Mouse (Mus musculus) 3134 (cell line): ENCODE measurements around the gene B4galnt3.

Experiments used
- DNase-seq: peaks from one replicate; pipeline ENCODE4 v3.0.0-alpha.2; 2011; ENCODE audit warnings: low spot score; ENCODE audit not compliant: insufficient read length; ENCODE audit errors: extremely low read depth

B4galnt3 gene

GRCm38 (mm10) chr6:120227068-120227467 is 67.3 kb downstream of the B4galnt3 start:
- DNase-seq, result no peak

GRCm38 (mm10) chr6:120225355-120225754 is 69.0 kb downstream of the B4galnt3 start:
- DNase-seq, result no peak

DNA sequence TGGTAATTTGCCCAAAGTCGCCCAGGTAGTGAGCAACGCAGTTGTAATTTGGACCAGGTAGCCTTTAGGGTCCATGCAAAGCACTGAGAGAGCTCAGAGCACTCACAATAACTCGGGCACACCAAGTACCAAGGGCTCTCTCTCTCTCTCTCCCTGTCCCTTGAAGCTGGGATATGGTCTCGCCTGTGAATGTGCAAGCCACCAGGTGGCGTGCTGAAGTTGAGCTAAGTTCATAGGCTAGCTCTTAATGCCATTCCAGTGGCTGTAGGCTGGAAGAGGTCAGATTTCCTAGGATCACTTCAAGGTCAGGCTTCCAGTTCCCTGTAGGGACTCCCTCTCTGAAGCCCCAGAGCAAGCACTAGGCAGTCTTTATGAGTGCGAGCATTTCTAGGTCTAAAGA is 71.7 kb downstream of the B4galnt3 start:
- DNase-seq, result no peak

- DNase-seq, result no peak
Observed at GRCm38 (mm10) chr6:120219281-120219680, 75.1 kb downstream of the B4galnt3 start.

GRCm38 (mm10) chr6:120216702-120217101 is 77.7 kb downstream of the B4galnt3 start:
- no peak for DNase-seq

DNA sequence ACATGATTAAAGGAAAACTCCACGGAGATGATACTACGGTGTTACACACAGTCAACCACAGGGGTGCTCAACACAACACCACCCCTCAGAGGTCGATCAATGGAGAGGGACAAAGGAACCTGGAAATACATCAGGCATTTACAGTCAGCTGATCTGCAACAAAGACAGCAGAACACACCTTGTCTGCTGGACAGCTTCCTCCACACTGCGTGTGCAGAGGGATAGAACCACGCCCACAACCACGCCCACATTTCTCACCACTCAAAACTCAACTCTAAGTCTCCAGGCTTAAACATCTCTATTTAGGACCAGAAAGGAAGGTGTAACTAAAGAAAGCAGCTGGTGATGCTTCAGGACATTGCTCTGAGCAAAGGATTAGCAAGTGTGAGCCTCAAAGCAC is 82.8 kb downstream of the B4galnt3 start:
- no peak for DNase-seq

DNA sequence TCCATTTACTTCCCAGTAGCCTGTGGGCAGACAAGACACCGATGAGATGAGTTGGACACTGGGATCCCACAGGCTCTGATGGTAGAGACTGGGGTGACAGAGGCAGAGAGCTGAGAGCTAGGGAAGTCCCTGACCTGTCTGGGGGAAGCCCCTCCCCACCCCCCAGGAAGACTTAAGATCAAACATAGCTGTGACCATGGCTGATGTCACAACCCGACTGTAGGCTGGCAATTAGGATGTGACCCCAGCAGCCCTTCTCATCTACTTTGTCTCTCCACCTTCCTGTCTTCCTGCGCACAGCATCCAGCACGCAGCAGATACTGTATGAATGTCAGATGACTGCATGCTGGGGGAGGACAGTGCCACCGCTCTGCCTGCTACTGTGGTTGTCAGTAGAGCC is 87.8 kb downstream of the B4galnt3 start:
- no peak for DNase-seq

- DNase-seq, result no peak
Observed at GRCm38 (mm10) chr6:120202406-120202805, 92.0 kb downstream of the B4galnt3 start.

- no peak for DNase-seq
Observed at GRCm38 (mm10) chr6:120201956-120202355, 92.4 kb downstream of the B4galnt3 start.

GRCm38 (mm10) chr6:120199638-120200394 is 94.5 kb downstream of the B4galnt3 start:
- DNase-seq, result no peak

DNA sequence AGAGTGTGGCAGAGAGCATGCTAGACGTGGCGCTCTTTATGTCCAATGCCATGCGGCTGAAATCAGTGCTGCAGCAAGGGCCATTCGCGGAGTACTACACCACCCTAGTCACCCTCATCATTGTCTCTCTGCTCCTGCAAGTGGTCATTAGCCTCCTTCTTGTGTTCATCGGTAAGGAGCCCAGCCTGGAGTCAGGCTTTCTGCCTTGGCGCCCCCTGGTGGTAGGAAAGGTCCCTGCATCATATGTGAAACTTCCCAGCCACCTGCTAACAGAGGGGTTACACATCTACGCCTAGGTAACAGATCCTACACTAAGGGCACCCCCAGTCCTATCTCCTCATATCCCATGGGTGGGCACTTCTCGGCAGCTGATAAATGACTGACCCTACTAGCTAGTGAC is 96.4 kb downstream of the B4galnt3 start:
- peak; percentile 43 for DNase-seq

DNA sequence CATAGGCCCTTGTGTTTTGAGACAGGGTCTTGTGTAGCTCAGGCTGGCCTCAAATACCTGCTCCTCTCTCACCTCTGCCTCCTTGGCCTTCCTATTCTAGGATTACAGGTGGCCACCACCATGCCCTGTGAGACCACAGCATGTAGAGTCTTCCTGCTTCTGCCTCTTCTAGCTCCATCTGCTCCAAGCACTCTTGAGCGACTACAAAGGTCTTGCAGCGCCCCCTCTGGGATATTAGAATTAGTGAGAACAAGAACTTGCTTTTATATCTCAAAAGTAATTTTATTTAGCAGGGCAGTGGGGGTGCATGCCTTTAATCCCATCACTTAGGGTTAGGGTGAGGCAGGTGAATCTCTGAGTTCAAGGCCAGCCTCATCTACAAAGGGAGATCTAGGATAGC is 97.5 kb downstream of the B4galnt3 start:
- DNase-seq, result peak; percentile 36

- no peak for DNase-seq
Observed at GRCm38 (mm10) chr6:120194963-120195362, 99.4 kb downstream of the B4galnt3 start.

DNA sequence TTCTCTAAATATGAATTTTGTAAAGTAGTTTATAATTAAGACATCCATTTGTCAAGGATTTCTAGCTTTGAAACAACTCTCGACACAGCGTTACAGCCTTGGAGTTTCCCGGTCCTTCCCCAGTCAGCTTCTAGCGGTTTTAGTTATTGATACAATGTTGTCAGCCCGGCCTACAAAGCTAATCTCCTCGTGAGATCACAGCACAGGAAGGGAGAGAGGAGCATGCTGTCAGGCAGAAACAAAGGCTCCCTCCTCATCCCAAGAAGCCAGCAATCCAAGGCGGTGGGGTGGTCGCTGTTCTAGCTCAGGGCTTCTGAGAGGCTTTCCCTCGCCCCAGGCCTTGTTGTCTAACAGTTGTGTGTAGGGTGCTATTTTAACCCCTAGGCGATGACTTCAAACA is 100.1 kb downstream of the B4galnt3 start:
- no peak for DNase-seq

DNA sequence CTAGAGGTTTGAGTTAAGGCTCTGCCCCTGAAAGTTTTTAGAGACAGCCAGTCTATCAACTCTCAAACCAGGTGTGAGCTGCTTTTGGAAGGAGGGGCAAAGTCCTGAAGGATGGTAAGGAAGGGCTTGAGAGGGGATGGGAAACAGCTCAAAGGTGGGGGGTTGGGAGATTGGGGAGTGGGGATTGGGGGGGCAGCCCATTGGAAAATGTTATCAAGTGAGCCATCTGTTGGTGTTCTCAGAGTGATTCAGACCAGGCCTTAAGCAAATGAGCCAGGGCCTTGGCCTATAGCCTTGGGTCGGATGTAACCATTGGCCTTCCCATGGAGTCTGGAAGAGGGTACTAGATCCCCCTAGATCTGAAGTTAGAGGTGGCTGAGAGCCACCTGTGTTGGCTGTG is 100.6 kb downstream of the B4galnt3 start:
- DNase-seq, result no peak

DNA sequence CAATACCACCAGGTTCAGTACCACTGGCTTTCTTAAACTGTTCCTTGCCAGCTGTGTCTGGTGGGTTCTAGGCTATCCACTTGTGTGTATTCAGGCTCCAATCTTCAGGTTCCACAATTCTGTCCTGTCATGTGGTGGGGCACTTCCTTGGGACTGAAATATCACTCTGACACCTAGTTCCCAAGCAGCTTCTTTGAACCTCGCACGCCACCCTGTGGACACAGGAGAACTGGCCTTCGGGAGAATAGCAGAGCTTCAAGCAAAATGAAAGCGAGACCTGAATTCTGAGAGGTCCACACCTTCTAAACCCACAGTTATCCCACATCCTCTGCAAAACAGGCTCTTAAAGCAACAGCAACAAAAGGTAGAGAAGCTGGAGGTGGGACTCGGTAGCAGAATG is 101.2 kb downstream of the B4galnt3 start:
- peak; percentile 79 for DNase-seq

GRCm38 (mm10) chr6:120192211-120192870 is 102.0 kb downstream of the B4galnt3 start:
- DNase-seq, result peak; percentile 87

GRCm38 (mm10) chr6:120191396-120192170 is 102.8 kb downstream of the B4galnt3 start:
- peak; percentile 37 for DNase-seq

DNA sequence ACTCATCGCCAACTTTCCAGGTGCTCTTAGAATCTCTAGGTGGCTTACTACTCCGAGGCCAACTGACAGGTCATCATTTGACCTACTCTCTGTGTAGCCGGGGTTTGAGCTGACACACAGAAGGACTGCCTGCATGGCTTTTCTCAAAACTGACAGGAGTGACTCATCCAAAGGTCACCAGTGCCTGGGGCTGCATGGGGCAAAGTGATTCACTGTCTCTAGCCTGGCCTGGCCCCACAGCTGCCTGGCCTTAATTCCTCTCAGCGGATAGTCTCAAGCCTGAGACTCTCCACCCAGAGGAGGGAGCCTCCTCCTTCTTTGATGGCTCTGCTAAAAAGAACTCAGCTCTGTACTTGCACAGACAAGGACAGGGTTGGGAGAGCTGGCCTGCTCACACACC is 103.4 kb downstream of the B4galnt3 start:
- DNase-seq, result peak; percentile 79

DNA sequence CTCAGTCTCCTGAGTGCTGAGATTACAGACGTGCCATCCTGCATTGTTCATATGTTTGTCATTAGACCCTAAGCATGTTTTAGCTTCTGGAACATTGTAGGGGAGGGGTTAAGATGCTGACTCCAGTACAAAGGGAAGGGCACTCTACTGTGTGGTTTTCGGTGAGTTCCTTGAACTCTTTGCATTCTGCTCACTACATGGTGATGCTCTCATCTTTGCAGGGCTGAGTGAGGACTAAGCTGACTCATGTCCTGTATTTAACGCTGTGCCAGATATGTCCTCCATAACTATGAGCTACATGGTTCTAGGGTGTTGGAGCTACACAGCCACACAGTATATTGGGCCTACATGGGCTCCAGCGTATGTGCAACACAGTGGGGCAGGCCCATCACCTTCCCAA is 104.0 kb downstream of the B4galnt3 start:
- no peak for DNase-seq

- no peak for DNase-seq
Observed at GRCm38 (mm10) chr6:120189287-120189686, 105.1 kb downstream of the B4galnt3 start.
